Mouse (Mus musculus) thymus, postnatal 4 days (tissue): ENCODE results near the gene Trim63.
"Not testable (repeated sequence)": the region's sequence is repeated elsewhere in the genome, so short reads cannot be mapped to it uniquely, and the experiment has no call there.

Source experiments
- DNase-seq: peaks from one replicate; pipeline ENCODE4 v3.0.0; 2021

Trim63 gene

DNA sequence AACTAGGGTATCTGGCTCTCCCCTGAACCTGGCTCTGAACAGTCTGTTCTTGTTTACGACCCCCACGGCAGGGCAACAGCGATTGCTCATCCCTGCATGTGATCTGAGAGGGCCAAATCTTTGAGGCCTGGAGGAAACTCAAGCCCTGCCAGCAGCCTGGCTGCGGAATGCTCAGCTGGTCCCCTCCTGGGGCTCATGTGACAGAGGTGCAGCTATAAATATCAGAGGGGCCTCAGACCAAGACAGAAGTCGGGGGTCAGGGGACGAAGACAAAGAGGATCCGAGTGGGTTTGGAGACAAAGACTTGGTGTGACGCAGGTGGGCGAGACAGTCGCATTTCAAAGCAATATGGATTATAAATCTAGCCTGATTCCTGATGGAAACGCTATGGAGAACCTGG lies at the start of gene Trim63:
Gene Trim63, plus strand, starts transcription at position 245 of the 400 bp plus-strand sequence.
- DNase-seq = no peak

DNA sequence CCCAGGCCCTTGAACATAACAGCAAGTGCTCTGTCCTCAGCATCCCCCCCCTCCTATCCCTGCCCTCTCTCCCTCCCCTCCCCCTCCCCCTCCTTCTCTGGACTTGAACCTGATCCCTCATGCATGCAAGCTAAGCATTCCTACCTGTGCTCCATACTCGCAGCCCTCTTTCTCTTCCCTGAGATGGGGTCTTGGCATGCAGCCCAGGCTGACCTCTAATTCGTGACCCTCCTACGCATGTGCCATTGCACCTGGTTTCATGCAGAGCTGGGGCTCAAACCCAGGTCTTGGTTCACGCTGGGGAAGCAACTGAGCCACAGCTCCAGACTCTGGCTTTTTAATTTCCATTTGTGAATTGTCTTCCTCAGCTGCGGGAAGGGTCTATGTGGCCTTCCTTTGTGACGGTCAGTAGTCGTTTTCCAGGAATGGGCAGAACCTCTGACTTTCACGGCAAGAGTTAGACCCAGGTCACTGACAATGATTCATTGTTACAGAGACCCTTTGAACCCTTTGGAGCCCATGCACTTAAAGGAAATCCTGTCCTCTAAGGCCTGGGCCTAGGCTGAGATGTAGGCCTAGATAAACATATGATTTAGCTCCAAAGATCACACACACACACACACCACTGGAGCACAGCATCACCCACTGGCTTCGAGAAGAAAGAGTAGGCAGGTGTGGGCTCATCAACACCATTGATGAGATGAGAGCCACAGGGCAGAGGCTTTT lies 48.9 kb upstream of the Trim63 start:
- no peak for DNase-seq

DNA sequence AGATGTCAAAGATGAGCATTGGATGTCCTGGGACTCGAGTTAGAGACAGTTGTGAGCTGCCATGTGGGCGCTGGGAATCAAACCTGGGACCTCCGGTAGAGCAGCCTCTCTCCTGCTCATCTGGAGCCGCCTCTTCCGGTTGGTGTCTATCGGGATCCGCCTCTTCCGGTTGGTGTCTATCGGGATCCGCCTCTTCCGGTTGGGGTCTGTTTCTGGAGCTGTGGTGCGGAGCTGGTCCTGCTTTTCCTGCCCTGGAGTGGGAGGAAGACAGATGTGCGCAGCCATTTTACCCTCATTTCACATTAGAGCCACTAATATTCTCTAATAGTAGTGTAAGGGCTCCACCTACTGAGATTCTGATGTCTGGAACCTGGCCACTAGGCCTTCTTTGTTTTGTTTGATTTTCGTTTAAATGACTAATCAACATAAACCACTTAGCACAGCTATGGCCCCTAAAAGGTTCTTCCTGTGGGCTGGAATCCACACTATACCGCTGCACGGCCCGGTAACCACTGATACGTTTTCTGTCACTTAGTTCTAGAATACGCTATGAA lies 46.7 kb upstream of the Trim63 start:
- peak; percentile 10 for DNase-seq

DNA sequence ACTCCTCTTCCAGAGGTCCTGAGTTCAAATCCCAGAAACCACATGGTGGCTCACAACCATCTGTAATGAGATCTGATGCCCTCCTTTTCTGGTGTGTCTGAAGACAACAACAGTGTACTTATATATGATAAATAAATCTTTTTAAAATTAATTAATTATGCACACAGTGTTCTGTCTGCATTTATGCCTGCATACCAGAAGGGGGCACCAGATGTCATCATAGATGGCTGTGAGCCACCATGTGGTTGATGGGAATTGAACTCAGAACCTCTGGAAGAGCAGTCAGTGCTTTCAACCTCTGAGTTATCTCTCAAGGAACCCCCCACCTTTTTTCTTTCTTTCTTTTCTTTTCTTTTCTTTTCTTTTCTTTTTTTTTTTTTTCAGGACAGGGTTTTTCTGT lies 45.3 kb upstream of the Trim63 start:
- peak; percentile 25 for DNase-seq

DNA sequence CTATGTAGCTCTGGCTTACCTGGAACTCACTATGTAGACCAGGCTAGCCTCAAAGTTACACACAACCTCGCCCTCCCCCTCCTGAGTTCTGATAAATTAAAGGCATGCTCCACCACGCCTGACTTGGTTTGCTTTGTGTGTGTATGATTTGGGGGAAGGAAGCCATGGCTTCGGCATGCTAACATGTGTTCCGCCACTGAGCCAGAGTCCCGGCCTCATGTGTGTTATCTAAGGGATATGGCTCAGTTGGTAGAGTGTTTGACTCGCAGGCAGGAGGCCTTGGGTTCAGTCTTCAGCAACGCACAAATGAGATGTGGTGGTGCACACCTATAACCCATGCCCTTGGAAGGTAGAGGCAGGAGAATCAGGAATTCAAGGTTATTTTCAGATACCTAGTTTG lies 42.9 kb upstream of the Trim63 start:
- peak; percentile 8 for DNase-seq

DNA sequence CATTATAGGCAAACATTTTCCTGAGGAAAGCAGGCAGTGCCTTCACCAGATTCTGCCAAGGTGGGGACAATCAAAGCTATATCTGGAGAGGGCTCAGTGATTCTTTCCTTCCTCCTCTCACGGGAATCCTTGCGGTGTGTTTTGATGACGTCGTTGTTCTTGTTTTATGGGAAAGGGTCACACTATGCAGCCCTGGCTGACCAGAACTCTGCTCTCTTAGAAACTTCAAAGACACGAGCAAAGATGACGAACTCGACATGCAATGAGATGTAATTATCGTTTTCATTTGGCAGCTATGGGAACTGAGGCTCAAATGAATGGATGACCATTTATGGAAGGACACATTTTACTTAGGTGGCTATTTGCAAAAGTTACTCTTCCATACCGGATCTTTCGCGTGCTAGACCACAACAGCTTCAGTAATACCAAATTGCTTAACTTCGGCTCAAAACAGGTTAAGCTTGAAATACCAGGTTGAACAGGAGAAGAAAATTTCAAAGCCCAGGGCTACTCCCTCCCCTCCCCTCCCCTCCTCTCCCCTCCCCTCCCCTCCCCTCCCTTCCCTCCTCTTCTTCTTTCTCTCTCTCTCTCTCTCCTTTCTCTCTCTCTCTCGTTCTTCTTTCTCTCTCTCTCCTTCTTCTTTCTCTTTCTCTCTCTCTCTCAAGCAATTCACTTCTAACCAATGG lies 42.0 kb upstream of the Trim63 start:
- DNase-seq = peak; percentile 13

DNA sequence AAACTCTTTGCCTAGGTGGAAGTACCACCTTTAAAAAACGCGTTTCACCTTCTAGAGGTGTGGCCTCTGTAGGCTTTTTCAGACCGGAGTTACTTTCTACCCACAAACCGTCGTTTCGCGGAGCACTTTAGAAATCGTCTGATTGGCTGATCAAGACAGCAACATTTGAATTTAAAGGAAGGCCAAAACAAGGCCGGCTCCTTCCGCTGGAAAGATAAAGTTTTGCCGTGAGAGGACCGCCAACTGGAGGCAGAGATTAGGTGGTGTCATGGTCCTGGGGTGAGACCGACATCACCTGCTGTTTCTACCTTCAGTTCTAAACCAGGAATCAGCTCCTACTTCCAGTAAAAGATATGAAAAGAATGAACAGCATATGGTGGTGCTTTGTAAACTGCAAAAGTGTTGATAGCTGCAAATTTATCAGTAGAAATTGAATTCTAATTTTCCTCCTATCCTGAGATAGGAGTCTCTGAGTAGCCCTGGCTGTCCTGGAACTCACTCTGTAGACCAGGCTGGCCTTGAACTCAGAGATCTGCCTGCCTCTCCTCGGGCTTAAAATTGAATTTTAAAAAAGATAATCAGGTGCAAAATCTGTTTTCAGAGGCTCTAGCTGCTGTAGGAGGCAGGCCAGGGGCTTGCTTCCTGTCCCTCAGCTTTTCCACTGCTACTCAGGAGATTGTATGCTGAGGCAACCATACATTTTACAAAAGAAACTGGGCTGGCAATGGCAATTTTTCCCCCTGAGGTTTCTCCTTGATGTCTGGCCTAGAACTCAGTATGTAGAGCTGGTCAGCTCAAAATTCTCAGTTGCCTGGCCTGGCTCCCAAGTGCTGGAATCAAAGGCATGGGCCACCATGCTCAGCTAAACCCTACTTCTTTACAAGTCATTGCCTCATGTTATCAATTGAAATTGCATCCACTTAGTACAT lies 41.2 kb upstream of the Trim63 start:
- DNase-seq = peak; percentile 68

DNA sequence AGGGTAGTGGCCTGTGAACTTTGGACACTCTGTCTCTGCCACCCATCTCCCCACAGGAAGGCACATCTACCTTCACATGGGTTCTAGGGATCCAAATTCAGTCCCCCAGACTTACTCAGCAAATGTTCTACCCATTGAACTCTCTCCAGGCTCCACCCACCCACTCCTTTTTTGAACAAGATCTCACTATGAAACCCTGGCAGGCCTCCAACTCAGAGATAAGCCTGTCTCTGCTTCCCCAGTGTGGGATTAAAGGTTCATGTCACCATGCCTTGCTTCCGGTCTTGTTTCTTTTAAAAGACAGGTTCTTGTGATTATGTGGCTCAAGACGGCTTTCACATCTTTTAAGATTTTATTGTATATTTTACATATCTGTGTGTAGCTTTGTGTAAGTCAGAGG lies 30.0 kb upstream of the Trim63 start:
- DNase-seq = no peak

DNA sequence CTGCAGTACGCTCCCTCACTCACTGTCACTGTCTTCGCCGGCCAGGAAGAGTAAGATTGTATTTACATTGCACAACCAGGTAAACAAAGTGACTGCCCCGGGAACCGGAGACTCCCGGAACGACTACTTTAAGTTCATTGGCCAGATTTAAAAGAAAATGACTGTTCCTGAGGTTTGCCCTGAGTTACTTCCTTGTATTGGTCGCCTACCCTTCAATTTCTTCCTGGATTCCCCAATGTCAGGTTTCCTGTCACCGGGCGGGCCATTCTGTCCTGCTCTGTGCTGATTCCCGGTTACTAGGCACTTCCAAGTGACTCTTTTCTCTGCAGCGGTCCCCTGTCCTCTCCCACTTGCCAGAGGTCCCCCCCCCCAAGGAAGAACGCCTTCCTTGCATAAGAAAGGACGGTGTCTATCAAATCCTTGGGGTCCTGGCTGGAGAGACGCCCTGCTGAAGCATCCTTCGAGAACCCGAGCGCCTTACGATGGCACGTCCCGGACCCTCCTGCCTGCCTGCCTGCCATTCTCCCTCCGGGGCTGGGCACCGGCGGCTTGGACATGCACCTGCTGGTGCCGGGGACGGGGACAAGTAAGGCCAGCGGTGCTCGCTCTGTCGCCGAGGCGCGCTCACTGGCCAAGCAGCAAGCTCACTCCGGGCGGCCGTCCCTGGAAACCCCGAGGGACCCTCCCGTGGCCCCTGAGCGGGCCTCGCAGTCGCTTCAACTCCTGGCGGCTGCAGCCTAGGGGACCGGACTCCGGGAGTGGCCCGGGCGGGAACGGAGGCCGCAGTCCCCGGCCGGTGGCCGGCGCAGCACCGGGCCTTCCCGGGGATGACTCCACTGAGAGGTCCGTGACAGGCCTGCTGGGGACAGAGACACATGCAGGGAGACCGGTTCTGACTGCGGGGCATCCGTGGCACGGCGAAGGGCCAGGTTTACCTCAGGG lies 28.4 kb upstream of the Trim63 start:
- DNase-seq = peak; percentile 62

DNA sequence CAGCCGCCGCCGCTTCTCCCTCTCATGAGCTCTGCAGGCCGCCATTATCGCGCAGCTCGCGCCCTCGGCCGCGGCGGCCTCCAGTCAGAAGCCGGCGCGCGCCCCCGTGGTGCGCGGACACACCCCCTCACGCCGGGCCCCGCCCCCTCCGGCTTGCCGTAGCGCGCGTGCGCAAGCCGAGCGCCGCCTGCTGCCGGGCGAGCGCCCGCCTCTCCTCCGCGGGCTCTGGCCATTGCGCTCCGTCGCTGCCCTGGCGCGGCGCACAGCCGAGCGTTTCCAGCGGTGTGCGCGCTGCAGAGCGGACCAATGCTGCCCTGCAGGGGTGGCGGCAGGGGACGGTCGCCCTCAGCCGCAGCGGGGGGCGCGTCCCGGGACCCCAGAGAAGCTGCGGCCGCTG lies 27.8 kb upstream of the Trim63 start:
- DNase-seq = peak; percentile 99

DNA sequence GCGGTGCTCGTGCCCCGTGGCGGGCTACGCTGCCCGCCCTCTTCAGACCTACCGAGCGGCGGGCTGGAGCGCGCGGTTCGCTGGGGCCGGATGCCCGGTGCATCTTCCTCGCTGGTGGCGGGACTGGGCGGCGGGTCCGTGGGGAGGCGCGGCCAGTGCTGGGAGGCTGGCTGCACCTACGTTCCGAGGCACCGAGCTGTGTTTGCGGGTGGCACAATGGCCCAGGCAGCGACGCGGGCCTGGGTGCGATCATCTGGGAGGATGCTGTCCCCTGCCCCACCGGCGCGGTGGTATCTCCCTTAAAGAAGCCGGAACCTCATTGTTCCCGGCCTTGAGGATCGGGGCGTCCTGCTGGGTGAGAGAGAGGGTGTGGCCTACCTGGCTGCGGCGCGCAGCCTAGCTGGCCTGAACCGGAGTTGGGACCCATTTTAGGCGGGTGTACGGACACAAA lies 27.3 kb upstream of the Trim63 start, which contains the start of gene Pdik1l:
Gene Pdik1l, minus strand, starts transcription at position 321 of the 451 bp plus-strand sequence.
- DNase-seq = peak; percentile 85

DNA sequence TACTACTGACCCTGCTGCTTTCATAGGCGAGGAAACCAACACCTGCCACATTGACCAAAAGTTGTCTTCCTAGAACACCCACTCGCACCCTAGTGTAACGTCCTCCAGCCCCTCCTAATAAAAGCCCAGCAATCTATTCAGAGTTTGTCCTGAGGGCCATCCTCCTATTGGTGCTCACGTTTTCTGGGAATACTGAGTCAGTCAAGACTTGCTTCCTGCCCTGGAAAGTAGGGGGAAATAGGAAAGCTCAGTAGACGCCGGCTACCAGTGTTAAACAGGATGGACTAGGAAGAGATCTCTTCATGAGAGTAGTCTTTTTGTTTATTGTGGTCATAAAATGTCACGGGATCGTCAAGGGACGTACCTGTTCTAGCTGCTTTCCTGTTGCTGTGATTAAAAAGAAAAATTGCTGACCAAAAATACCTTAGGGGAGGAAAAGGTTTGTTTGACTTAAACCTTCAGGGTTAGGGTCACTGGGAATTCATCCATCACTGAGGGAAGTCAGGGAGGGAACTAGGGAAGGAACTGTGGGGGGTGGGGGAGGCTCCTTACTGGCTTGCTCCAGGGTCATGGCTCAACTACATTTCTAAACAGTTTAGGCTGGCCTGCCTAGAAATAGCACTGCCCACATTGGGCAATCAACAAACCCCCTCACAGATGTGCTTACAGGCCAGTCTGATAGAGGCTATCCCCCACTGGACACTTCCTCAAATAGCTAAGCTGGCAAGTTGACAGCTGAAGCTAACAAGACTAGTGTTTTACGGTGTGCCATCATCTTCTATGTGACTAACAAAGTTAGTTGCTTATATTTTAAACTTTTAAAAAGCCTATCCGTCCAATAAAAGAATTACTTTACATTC lies 26.3 kb upstream of the Trim63 start:
- no peak for DNase-seq

DNA sequence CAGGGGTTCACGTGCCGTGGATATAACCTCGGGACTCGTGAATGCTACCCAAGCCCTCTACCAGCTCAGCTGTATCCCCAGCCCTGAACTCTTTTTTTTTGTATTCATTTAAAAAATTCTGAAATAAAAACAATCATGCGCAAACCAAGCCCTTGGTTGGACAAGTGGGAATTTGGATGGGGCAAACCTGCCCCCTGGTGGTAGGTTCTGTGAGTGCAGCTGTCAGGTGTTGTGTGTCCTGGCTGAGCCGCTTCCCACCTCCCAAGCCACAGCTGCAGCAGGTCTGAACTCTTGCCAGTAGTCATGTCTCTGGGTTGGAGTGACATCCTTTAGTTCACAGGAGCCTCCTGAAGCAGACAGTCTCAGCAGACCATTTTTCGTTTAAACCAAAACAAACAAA lies 22.9 kb upstream of the Trim63 start:
- peak; percentile 89 for DNase-seq

DNA sequence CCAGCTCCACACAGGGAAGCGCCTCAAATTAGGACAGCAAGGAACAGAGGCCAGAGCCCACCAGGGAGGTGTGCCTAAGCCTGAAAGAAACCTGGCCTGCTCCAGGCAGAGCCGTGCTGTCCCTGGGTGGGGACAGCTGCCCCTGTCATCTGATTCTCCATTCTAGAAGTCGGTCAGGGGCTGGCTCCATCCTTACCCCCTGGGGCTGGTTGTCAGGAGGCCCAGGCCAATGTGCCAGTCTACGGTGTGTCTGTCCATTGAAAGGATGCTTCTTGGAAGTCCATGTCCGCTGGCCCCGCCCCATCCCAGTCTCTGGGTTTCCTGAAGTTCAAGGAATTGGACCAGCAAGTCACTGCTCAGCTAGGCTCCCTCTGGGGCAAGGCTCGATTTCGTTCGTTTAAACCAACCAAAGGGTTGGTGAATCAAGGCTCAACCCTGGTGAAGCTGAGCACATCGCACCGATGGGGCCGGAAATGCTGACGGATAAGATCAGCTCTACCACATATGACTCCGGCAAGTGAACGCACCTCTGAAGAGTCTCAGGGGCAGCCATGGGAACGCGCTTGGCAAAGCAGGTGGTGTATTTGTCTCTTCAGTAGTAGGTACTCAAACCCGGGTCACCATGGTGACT lies 21.7 kb upstream of the Trim63 start:
- DNase-seq = no peak

DNA sequence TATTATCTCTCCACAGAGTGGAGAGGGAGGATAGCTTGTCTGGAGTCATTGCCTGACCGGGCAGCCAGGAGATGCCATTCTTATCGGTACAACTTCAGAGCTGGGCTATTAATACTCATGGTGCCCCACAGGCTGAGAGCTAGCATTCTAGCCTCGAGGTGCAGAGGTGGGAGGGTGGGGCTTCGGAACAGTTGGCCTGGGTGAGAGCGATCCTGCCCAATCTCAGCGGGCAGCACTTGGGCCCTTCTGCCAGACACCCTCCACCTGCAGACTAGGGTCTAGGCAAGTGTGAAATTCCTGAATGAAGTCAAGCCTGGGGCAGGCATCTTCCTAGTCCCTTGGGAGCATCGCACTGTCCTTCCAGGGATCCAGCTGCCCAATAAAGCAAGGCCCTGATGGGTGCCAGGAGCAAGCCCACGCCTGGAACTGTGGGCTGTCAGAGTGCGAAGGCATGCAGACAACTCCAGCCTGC lies 21.2 kb upstream of the Trim63 start:
- no peak for DNase-seq

DNA sequence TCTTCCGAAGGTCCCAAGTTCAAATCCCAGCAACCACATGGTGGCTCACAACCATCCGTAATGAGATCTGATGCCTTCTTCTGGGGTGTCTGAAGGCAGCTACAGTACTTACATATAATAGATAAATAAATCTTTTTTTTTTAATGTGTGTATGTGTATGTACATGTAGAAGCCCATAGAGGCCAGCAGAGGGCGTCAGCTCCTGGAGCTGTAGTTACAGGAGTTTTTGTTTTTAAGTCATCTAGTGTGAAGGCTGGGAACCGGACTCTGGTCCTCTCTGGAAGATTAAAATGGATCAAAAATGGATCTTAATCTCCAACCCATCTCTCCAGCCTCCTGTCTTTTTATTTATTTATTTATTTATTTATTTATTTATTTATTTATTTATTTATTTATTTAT lies 18.8 kb upstream of the Trim63 start:
- not testable (repeated sequence) for DNase-seq

DNA sequence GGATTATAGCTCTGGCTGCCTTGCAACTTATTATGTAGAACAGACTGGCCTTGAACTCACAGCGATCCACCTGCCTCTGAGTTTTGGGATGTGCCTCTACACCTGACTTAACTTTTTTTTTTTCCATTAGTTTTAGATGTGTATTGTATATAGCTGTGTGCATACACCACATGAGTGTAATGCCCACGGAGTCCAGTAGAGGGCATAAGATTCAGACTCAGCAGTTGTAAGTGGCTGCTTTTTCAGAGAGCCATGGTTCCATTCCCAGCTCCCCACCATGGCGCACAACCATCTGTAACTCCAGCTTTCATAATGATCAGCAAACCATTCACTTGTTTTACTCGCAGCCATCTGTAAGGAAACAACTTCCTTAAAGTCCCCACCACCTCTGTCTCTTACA lies 18.4 kb upstream of the Trim63 start:
- peak; percentile 35 for DNase-seq

DNA sequence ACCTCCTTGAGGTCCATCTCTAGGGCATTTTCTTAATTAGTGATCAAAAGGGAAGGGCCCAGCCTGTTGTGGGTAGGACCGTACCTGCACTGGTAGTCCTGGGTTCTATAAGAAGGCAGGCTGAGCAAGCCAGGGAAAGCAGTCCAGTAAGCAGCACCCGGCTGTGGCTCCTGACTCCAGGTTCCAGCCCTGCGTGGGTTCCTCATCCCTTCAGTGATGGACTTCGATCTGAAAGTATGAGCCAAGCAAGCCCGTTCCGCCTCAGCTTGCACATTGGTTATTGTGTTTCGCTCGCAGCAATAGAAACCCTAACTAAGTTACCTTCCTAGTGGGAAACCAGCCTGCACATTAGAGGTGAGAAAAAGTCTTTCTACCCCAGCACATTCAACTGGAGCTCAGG lies 17.6 kb upstream of the Trim63 start:
- DNase-seq = no peak

DNA sequence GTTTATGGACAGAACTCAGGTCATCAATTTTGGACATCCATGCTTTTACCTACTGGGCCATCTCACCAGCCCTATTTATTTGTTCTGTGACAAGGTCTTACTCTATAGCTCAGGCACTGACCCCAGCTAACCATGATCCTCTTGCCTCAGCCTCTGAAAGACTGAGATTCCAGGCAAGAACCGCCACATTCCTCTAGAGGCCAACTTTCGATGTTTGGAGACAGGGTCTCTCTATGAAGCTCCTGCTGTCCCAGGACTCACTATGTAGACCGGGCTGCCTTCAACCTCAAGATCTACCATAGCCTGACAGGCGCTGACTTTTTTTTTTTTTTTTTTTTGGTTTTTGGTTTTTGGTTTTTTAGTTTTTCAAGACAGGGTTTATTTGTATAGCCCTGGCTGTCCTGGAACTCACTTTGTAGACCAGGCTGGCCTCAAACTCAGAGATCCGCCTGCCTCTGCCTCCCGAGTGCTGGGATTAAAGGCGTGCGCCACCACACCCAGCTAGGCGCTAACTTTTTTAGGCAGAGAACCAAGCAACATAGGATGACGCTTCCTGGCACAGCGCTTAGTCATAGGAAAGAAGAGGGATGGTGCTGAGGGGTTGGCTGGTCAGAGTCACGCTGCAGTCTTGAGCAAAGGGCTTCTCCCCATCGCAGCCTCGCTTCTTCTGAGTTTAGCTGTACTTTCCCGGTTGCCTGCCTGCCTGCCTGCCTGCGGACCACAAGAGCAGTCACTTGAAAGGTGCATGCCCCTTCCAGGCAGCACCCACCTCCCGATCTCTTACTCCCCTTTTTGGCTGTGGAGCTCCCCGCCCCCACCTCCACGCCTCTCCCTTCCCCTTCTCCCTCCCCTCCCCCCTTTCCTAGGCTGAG lies 16.1 kb upstream of the Trim63 start:
- no peak for DNase-seq
